Mouse (Mus musculus): ENCODE data around the gene Actg1. TPM values are rescaled to one million over a fixed set of nuclear protein-coding genes. Genes with fewer than 3 reads are reported as not detected.
"Not testable (repeated sequence)": the region's sequence is repeated elsewhere in the genome, so short reads cannot be mapped to it uniquely, and the experiment has no call there.

Actg1 gene
- total RNA-seq, 2 experiments from 2014 or later: 330 to 597 TPM

- peak; percentile 9; the same call in 1 of the 2 replicates for ATAC-seq (replicated peaks; ENCODE audit: low FRiP score, poor library complexity, severe bottlenecking)
Observed at GRCm38 (mm10) chr11:120348684-120349370, 485 bp upstream of the Actg1 start.

GRCm38 (mm10) chr11:120347301-120347700 lies 1.0 kb downstream of the Actg1 start:
- no peak for ATAC-seq (replicated peaks; ENCODE audit: low FRiP score, poor library complexity, severe bottlenecking)

DNA sequence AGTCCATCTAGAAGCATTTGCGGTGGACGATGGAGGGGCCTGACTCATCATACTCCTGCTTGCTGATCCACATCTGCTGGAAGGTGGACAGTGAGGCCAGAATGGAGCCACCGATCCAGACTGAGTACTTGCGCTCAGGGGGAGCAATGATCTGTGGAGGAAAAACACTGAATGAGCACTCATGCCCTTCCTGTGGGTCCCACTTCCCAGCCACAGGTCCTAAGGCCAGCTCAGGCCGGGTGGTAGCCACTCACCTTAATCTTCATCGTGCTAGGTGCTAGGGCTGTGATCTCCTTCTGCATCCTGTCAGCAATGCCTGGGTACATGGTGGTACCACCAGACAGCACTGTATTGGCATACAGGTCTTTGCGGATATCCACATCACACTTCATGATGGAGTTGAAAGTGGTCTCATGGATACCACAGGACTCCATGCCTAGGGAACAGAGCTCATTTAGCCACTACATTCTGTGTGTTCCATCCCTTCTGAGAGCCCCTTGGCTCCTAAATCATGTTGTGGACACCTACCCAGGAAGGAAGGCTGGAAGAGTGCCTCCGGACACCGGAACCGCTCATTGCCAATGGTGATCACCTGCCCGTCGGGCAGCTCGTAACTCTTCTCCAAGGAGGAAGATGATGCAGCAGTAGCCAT lies 1.8 kb downstream of the Actg1 start:
- ATAC-seq (replicated peaks; ENCODE audit: low FRiP score, poor library complexity, severe bottlenecking): not testable (repeated sequence)

DNA sequence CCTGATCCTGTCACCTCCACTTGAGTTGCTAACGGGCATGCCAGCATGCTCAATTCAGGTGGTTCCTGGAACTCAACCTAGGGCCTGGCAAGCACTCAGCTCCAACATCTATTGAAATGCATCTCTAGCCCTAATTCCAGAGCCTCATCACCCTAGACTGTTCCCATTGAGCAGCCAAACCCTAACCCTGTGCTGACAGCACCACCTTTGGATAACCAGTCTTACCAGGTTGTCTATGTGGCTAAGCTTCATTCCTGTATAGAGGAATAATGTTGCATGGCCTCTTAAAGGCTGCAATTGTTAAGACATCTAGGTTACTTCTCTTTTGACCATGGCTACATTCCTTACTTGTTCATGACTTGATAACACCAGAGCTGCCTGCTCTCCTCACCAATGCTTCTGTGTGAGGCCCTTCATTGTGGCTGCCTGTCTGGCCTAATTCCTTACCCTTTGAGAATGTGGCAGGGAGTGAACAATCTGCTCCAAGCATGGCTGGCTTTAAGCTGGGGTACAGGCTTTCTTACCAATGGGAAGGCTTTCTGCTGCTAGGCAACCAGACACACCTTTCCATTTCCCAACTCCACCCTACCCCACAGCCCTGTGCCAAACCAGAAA lies 3.2 kb downstream of the Actg1 start:
- no peak for ATAC-seq (replicated peaks; ENCODE audit: low FRiP score, poor library complexity, severe bottlenecking)

DNA sequence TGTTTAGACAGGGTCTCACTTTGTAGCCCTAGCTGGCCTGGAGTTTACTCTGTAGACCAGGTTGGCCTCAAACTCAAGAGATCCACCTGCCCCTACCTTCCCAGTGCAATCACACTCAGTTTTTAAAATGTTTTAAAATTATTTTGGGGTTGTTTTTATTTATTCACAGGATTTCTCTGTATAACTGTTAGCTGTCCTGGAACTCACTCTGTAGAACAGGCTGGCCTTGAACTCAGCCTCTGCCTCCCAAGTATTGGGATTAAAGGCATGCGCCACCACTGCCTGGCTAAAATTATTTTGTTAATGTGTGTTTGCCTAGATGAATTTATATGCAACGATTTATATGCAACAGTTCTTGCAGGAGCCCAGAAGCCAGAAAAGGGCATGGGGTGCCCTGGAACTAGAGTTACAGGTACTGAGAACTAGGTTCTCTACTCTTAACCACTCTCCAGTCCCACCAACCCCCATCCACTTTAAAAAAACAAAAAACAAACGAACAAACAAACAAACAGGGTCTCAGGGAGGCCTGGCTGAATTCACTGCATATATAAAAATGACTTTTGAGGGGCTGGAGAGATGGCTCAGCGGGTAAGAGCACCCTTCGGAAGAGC lies 3.9 kb downstream of the Actg1 start:
- no peak for ATAC-seq (replicated peaks; ENCODE audit: low FRiP score, poor library complexity, severe bottlenecking)

GRCm38 (mm10) chr11:120343519-120344309 lies 4.6 kb downstream of the Actg1 start:
- ATAC-seq (replicated peaks; ENCODE audit: low FRiP score, poor library complexity, severe bottlenecking): no peak

DNA sequence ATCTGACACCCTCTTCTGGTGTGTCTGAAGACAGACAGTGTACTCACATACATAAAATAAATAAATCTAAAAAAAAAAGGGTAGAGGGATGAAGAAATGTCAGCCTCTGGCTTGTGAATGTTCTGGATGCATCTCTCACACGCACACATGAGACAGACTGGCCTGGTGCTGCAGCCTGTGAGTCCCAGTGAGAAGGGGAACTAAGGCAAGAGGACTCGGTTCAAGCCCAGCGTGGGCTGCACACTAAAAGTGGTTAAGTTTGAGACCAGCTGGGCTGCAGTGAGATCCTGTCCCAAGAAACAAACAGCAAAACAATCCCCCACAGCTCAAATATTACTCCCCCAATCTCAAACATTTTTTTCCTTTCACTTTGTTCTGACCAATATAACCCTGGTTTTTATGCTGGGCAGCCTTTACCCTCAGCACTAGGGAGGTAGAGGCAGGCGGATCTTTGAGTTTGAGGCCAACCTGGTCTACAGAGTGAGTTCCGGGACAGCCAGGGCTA lies 5.6 kb downstream of the Actg1 start:
- ATAC-seq (replicated peaks; ENCODE audit: low FRiP score, poor library complexity, severe bottlenecking): no peak

DNA sequence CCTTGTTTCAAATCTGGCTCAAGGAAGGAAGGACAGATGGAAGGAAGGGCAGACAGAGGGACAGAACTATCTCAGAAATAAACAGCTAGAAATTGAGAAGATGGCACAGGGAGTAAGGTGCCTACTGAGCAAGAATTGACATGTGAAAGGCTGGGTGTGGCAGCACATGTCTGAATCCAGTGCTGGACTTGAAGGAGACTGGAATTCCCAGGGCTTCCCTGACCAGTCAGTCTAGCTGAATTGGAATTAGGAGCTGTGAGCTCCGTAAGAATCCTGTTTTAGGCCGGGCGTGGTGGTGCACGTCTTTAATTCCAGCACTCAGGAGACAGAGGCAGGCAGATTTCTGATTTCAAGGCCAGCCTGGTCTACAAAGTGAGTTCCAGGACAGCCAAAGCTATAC lies 6.7 kb downstream of the Actg1 start:
- no peak for ATAC-seq (replicated peaks; ENCODE audit: low FRiP score, poor library complexity, severe bottlenecking)

GRCm38 (mm10) chr11:120339978-120340513 lies 8.3 kb downstream of the Actg1 start:
- no peak for ATAC-seq (replicated peaks; ENCODE audit: low FRiP score, poor library complexity, severe bottlenecking)

DNA sequence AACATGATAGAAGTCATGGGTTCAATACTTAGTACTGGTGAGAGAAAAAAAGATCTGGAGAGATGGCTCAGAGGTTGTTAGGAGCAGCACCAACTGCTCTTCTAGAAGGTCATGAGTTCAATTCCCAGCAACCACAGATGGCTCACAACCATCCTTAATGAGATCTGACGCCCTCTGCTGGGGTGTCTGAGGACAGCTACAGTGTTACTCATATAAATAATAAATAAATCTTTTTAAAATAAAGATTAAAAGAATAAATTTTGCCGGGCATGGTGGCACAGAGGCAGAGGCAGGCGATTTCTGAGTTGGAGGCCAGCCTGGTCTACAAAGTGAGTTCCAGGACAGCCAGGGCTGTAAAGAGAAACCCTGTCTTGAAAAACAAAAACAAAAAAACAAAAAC lies 9.6 kb downstream of the Actg1 start:
- ATAC-seq (replicated peaks; ENCODE audit: low FRiP score, poor library complexity, severe bottlenecking): no peak

GRCm38 (mm10) chr11:120337447-120337846 lies 10.9 kb downstream of the Actg1 start:
- ATAC-seq (replicated peaks; ENCODE audit: low FRiP score, poor library complexity, severe bottlenecking): no peak

DNA sequence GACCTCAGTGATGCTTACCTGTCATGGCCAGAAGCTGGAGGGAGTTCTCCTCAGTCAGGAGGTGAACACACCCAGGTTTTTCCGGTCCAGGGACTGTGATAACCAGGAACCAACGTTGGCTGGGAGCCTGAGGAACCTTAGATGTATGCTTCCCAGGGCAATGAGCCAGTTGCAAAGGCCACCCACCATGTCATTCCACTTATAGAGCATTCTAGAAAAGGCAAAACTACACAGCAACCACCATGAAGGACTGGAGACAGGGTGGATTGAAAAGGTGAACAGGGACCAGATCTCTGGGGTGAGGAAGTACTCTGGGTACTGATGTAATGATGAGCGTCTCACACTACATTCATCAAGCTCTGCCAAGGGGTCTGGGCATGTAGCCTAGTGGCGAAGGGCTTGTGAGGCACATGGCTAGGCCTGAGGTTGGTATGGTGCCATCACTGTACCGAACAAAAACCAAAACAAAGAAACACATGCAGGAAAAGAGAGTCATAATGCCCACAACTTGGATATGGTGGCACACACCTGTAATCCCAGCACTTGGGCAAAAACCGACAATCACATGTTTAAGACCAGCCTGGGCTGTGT lies 12.8 kb downstream of the Actg1 start:
- ATAC-seq (replicated peaks; ENCODE audit: low FRiP score, poor library complexity, severe bottlenecking): no peak

- no peak for ATAC-seq (replicated peaks; ENCODE audit: low FRiP score, poor library complexity, severe bottlenecking)
Observed at GRCm38 (mm10) chr11:120320156-120320555, 28.2 kb downstream of the Actg1 start.

GRCm38 (mm10) chr11:120319310-120319709 lies 29.0 kb downstream of the Actg1 start:
- no peak for ATAC-seq (replicated peaks; ENCODE audit: low FRiP score, poor library complexity, severe bottlenecking)

GRCm38 (mm10) chr11:120317456-120317855 lies 30.9 kb downstream of the Actg1 start:
- no peak for ATAC-seq (replicated peaks; ENCODE audit: low FRiP score, poor library complexity, severe bottlenecking)

DNA sequence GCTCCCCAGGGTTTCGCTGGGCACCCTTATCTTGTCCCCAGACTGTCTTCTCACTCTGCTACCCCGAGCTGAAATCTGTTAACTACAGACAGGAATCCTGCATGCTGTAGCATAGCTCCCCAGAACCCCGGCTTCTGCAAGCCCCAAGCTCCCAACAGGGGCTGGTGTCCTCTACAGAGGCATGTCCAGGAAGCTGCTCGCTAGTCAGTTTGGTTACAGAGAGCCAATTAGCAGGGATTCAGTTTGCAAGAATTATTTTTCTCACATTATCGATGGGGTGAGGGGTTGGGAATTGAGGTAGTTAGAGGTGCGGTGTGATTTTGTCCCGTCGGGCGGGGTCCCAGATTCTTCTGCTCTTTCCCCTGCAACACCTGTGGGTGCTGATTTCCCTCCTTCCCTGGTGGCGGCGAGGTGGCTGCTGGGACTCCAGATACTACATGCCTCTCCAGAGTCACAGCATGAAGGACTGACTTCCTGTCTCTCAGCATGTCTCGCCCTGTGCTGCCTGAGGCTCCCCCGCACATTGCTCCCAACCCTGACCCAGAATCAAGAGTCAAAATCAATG lies 31.6 kb downstream of the Actg1 start:
- peak; percentile 39; the same call in 1 of the 2 replicates for ATAC-seq (replicated peaks; ENCODE audit: low FRiP score, poor library complexity, severe bottlenecking)

DNA sequence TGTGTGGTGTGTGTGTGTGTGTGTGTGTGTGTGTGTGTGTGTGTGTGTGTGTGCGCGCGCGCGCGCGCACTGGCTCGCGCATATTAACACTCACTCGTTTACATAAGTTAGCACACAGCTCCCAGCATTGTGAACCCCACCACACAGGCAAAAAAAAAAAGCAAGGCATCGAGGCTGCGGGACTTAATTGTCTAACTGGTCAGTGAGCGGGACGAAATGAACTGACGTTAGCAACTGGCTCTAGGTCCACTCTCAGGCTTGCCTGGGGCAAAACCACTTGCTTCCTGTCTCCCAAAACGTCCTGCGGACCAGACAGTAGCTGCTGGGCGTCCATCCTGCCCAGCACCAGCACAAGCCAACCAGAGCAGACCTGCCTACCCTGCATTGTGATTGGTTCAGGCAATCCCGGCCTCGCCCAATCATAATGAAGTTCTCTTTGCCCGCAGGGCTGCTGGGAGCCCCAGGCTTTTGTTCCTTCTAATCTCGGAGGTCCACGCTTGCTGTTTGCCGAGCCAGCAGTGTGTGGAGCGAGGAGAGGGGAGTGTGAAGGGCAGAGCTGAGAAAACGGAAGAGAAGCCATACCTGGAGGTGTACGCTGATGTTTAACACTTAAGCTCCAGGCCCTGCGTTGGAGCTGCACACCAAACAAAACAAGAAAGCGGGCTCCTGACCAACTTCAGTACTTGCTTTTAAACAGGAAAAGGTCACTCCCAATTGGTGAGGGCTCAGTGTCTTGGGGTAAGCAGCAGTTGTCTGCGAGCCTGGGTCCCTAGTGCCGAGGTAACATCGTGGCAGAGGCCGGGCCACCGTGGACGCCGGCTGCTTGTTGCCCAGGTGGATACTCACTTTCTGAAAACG lies 32.3 kb downstream of the Actg1 start:
- peak; percentile 96 for ATAC-seq (replicated peaks; ENCODE audit: low FRiP score, poor library complexity, severe bottlenecking)

- ATAC-seq (replicated peaks; ENCODE audit: low FRiP score, poor library complexity, severe bottlenecking): 0 out of 2 replicates have a peak, but pooled peaks have one; percentile 19
Observed at GRCm38 (mm10) chr11:120315416-120315761, 33.0 kb downstream of the Actg1 start.
